Mouse (Mus musculus) ES-E14 (cell line): ENCODE measurements around the gene Acr.

ENCODE experiments used
- HCFC1 ChIP-seq: IDR thresholded peaks from 2 replicates; pipeline ENCODE4 v1.6.1; 2012; ENCODE audit warnings: low read length, inconsistent platforms, borderline replicate concordance; ENCODE audit not compliant: insufficient read depth
- MAFK ChIP-seq: IDR thresholded peaks from 2 replicates; pipeline ENCODE4 v1.6.1; 2014; ENCODE audit warnings: mild to moderate bottlenecking, low read depth, low read length, inconsistent platforms; ENCODE audit not compliant: insufficient read depth
- ZC3H11A ChIP-seq: IDR thresholded peaks from 2 replicates; pipeline ENCODE4 v1.6.1; 2012; ENCODE audit warnings: low read depth, mild to moderate bottlenecking, inconsistent platforms, low read length, borderline replicate concordance

DNA sequence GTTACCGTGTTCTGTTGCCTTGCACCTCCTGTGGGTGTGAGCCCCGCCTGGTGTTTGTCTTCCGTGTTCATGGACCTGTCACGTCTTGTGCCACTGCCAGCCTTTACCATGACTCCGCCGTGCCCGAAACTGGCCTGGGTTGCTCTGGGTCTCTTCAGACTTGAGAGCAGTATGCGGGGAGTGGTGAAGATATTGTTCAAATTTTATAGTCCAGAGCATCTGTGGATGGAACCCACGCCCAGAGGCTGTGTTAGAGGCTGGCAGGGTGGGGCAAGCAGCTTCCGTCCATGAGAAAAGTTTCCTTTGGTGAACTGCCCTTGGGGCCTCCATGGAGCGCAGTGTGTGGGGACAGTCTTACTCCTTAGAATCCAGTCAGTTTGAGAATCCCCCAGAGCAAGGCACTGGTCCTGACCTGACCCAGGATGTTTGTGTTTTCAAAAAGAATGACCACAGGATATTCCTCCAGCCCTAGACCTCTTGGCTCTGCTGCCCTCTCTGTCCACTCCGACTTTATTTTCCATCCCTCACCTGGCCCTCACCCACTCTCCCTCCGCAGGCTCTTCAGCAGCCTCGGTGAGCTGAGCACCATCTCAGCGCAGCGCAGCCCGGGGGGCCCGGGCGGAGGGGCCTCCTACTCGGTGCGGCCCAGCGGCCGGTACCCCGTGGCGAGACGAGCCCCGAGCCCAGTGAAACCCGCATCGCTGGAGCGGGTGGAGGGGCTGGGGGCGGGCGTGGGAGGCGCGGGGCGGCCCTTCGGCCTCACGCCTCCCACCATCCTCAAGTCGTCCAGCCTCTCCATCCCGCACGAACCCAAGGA lies 10.7 kb upstream of the Acr start:
- no peak for TF ChIP-seq ZC3H11A
- TF ChIP-seq MAFK, result no peak
- no peak for TF ChIP-seq HCFC1
